Mouse (Mus musculus) liver, postnatal 0 days (tissue): ENCODE data around the gene Slc48a1. TPM values are rescaled to one million over a fixed set of nuclear protein-coding genes. Genes with fewer than 3 reads are reported as not detected.

Experiments
- ATAC-seq: fragments of 200-750 bp; cut with Nextera tagmentation; 2 replicates; pipeline ENCODE4 v1.8.0; 2017; ENCODE audit warnings: mild to moderate bottlenecking, moderate library complexity
- DNase-seq: peaks from one replicate; pipeline ENCODE4 v3.0.0-alpha.2; 2016
- H3K27ac ChIP-seq: fragments of 300-500 bp; sonication (generic); 2 replicates; pipeline ENCODE4 v1.5.1; 2014; ENCODE audit warnings: antibody characterized with exemption, moderate library complexity, mild to moderate bottlenecking, low read depth
- H3K27me3 ChIP-seq: fragments of 300-500 bp; sonication (generic); 2 replicates; pipeline ENCODE4 v1.6.1; 2014; ENCODE audit warnings: low read length, control low read depth, mixed read lengths; ENCODE audit not compliant: insufficient read depth
- H3K36me3 ChIP-seq: fragments of 300-500 bp; sonication (generic); replicated peaks from 2 replicates; pipeline ENCODE4 v1.6.1; 2014; ENCODE audit warnings: mild to moderate bottlenecking, control low read depth, low read length, moderate library complexity, mixed read lengths; ENCODE audit not compliant: insufficient read depth
- H3K4me1 ChIP-seq: fragments of 300-500 bp; sonication (generic); 2 replicates; pipeline ENCODE4 v1.6.1; 2014; ENCODE audit warnings: antibody characterized with exemption, mild to moderate bottlenecking, control low read depth; ENCODE audit not compliant: insufficient read depth
- H3K4me2 ChIP-seq: fragments of 300-500 bp; sonication (generic); 2 replicates; pipeline ENCODE4 v1.6.1; 2014; ENCODE audit warnings: low read depth, mild to moderate bottlenecking, low read length, moderate library complexity, mixed read lengths
- H3K4me3 ChIP-seq: fragments of 300-500 bp; sonication (generic); 2 replicates; pipeline ENCODE4 v1.5.1; 2014; ENCODE audit warnings: low read depth, low read length
- H3K9ac ChIP-seq: fragments of 300-500 bp; sonication (generic); replicated peaks from 2 replicates; pipeline ENCODE4 v1.6.1; 2014; ENCODE audit warnings: mild to moderate bottlenecking, moderate library complexity
- H3K9me3 ChIP-seq: fragments of 300-500 bp; sonication (generic); 2 replicates; pipeline ENCODE4 v1.6.1; 2016; ENCODE audit warnings: mild to moderate bottlenecking, control low read depth, low read length, mixed read lengths
- CTCF ChIP-seq: sonication (generic); IDR thresholded peaks from 2 replicates; pipeline ENCODE4 v1.5.1; 2016; ENCODE audit warnings: antibody characterized with exemption, low read depth
- EP300 ChIP-seq: IDR thresholded peaks from 2 replicates; pipeline ENCODE4 v1.6.1; 2016; ENCODE audit warnings: antibody characterized with exemption, low read depth, mild to moderate bottlenecking
- WGBS: fragments of 180-500 bp; shearing (Covaris S2); extraction: QIAGEN DNeasy Blood & Tissue Kit; methylation state at CpG from one replicate; pipeline ENCODE4 v1.1.7; 2014; ENCODE audit not compliant: insufficient replicate concordance; 5-methylcytosine and 5-hydroxymethylcytosine counted together
- polyA plus RNA-seq: library from polyadenylated mRNA; unstranded; fragments of >200 nt; fragmentation: Nextera tagmentation; extraction: Ambion mirVana; gene quantifications from 2 replicates; pipeline ENCODE4 v1.2.1, GENCODE M21; 2015

Gene Slc48a1
- polyA plus RNA-seq, 1 experiment from 2014 or later, result 61.1 TPM

DNA sequence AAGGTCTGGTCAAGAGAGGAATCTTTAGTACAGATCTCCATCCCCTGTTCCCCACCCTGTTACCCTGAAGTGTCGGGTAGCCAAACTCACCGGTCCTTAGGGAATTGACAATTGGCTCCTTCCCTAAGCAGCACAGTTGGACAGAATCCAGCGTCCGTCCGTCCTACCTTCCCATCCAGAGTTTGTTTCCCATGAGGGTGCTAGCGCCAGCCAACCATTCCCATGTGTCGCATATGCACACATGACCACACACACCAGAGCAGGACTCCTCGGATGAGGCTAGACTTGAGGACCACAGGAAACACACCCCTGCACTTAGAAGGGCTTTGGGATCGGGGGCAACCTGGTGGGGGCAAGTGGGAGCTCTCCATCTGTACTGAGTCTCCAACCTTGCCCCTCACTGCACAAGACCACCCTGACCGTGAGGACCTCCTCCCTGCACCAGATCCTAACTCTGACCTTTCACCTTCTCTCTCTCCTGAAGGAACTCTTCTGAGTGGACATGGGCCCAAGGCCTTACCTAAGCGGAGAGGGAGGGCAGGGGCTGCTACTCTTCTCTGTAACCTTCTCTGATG is 12.9 kb downstream of the Slc48a1 start:
- Histone ChIP-seq H3K27ac (no peak overlapping the region), H3K4me1 (peaks cover 16% of the 10 kb centered on the region), H3K9ac (no peak overlapping the region), H3K4me2 (no peak overlapping the region), H3K9me3 (no peaks in the 10 kb centered on the region), H3K36me3 (peaks cover 25% of the 10 kb centered on the region), H3K4me3 (no peak overlapping the region), H3K27me3 (no peaks in the 10 kb centered on the region)
- TF ChIP-seq CTCF (no peak), EP300 (no peak)
- DNase-seq (no peak), ATAC-seq (no peak)
- 87% methylated on average over 11 of the region's 11 CpGs for WGBS

DNA sequence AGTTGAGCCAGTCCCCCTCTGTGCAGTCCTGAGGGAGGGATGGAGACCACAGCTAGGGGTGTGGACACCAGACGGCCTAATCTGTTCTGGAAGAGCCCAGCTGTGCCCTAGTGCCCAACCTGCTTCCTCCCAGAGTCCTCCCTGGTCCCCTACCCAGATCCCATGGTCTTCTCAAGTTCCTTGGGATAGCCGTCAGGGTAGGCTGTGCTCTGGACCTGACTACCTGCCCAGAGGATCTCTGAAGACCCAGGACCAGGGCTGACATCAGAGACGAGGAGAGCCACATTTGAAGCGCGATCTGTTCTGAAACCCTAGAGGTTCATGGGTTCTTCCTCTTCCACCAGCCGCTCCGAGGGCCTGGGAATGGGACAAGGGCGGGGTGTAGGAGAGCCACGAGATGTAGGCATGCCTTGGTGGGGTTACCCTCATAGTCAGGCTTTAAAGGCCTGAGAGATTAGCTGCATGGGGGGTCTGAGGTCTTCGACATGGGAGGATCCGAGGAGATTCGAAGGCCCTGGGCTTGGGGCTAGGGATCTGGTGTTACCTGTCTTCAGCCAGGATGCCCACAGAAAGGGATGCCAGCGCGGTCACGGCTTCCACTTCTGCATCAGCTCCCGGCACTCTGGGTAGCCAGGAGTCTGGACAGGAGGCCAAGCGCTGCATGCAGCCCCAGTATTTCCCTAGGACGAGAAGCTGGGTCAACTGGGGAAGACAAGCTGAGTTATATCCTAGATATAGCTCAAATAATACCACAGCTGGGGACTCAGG is 15.2 kb downstream of the Slc48a1 start:
- Histone ChIP-seq H3K27ac (no peak overlapping the region), H3K4me2 (no peak overlapping the region), H3K9ac (no peak overlapping the region), H3K27me3 (no peaks in the 10 kb centered on the region), H3K9me3 (no peaks in the 10 kb centered on the region), H3K36me3 (peaks cover 28% of the 10 kb centered on the region), H3K4me3 (no peak overlapping the region), H3K4me1 (no peaks in the 10 kb centered on the region; the same call in 1 of the 2 replicates)
- no peak for TF ChIP-seq CTCF
- TF ChIP-seq EP300, result no peak
- DNase-seq (no peak), ATAC-seq (no peak)
- WGBS, result 89% methylated on average over 18 of the region's 18 CpGs

DNA sequence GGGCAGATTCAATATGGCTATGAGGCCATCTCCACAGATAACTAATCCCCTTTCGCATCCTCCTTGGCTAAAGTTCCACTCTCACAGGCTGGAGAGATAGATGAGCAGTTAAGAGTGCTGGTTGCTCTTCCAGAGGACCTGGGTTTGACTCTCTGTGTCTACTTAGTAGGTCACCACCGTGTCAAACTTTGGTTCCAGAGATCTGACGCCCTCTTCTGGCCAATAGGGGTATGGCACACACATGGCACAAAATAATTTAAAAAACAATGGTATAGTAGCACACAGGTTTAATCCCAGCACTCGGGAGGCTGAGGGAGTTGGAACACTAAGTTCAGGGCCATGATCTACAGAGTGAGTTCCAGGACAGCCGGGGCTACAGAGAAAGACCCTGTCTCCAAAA is 15.9 kb downstream of the Slc48a1 start:
- no peaks in the 10 kb centered on the region for H3K4me1 ChIP-seq
- H3K4me3 ChIP-seq, result no peak overlapping the region
- H3K4me2 ChIP-seq, result no peak overlapping the region
- no peaks in the 10 kb centered on the region for H3K27me3 ChIP-seq
- H3K27ac ChIP-seq, result no peak overlapping the region
- WGBS, result 75% methylated on average over 5 of the region's 5 CpGs
- ATAC-seq (no peak), DNase-seq (no peak)
- H3K36me3 ChIP-seq, result peaks cover 28% of the 10 kb centered on the region
- H3K9me3 ChIP-seq, result no peaks in the 10 kb centered on the region
- no peak overlapping the region for H3K9ac ChIP-seq
- TF ChIP-seq EP300 (no peak), CTCF (peak; percentile 73)

DNA sequence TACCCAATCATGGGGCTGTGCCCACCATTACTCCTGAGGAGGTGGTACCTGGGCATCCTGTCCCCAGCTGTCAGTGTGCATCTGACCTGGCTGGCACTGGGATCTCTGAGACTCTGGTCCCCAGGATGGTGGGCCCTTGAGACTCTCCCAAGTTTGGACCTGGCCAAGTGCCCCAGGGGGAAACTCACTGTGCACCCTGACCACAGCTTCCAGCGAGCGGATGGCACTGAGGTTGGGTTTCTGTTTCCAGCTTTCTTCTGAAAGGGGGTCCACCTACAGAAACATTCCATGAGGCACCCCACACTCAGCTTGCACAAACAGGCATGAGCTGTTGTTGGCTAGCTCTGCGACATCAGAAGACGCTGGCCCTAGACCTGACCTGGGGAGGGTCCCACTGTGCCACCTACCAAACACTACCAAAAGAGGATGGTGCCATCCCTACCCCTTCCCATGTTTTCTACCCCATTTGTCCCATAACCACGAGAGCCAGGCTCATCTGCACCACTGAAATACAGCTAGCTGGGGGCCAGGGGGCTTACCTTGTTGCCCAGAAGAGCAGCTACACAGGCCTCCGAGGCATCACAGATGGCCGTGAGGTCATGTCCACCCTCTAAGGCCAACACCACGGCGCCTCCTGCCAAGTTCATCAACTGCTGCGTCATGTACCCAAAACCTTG is 17.4 kb downstream of the Slc48a1 start:
- Histone ChIP-seq H3K4me2 (no peak overlapping the region), H3K9ac (no peak overlapping the region), H3K4me3 (no peak overlapping the region), H3K27ac (no peak overlapping the region), H3K36me3 (peaks cover 26% of the 10 kb centered on the region), H3K9me3 (no peaks in the 10 kb centered on the region), H3K27me3 (no peaks in the 10 kb centered on the region), H3K4me1 (no peaks in the 10 kb centered on the region)
- ATAC-seq (no peak), DNase-seq (no peak)
- WGBS, result 90% methylated on average over 10 of the region's 10 CpGs
- TF ChIP-seq CTCF, result no peak

DNA sequence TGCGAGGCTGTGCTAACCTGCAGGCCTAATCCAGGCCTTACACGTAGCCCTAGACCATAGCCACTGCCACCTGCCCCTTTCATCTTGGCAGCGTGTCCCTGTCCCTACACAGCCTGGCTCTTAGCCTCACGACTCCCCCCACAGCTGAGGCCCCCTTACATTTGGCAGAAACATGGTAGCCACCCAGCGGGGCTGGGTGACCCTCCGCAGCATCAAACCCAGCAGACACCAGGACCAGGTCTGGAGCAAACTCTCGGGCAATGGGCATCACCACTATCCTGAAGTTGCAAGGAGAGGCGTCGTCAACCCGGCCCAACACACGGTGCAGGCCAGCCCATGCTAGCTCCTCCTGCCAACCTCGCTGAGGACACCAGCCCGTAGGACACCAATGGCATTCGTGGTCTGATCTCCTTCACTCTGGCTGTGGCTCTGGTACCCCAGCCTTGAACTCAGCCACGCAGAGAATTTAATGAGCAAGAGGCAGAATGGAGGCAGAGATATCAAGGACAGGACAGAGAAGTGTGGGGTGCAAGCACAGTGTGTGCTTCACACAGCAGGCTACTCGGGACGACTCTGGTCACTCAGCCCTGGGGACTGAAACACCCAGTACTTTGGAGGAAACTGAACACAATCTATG is 18.5 kb downstream of the Slc48a1 start:
- no peak overlapping the region for H3K27ac ChIP-seq
- TF ChIP-seq CTCF (no peak), EP300 (no peak)
- ATAC-seq, result no peak
- no peak overlapping the region for H3K9ac ChIP-seq
- peaks cover 16% of the 10 kb centered on the region for H3K36me3 ChIP-seq
- no peaks in the 10 kb centered on the region for H3K9me3 ChIP-seq
- no peak overlapping the region for H3K4me3 ChIP-seq
- H3K4me1 ChIP-seq, result no peaks in the 10 kb centered on the region
- WGBS, result 87% methylated on average over 17 of the region's 17 CpGs
- DNase-seq, result no peak
- no peaks in the 10 kb centered on the region for H3K27me3 ChIP-seq
- H3K4me2 ChIP-seq, result no peak overlapping the region

DNA sequence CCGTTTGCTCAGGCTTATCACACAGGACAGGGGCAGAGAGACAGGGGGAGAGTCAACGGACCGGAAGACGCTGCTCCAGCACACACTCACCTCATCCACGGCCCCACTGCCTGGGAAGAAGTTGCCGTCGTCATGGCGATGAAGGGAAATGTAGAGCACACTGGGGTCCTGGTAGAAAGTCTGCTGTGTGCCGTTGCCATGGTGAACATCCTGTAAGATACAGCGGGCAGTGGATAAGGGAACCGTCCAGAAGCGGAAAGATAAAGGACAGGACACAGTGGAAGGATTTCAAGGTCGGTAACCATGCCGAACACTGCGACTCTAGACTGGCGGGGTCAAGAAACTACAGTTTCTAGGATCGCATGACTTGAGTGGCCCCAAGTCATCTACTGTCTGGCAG is 19.8 kb downstream of the Slc48a1 start:
- DNase-seq (no peak), ATAC-seq (peak; percentile 67)
- WGBS, result 71% methylated on average over 17 of the region's 17 CpGs
- Histone ChIP-seq H3K4me3 (no peak overlapping the region), H3K4me1 (no peaks in the 10 kb centered on the region), H3K4me2 (no peak overlapping the region), H3K27me3 (no peaks in the 10 kb centered on the region), H3K36me3 (peaks cover 16% of the 10 kb centered on the region), H3K27ac (peak overlapping the region; percentile 11; the same call in 1 of the 2 replicates), H3K9me3 (no peaks in the 10 kb centered on the region), H3K9ac (no peak overlapping the region)
- no peak for TF ChIP-seq EP300
- TF ChIP-seq CTCF, result no peak
